Mouse (Mus musculus) urinary bladder, postnatal 25 days (tissue): ENCODE results near the gene Slc7a11.

Experiments
- DNase-seq: peaks from one replicate; pipeline ENCODE4 v3.0.0; 2022; ENCODE audit warnings: low spot score

The Slc7a11 gene

GRCm38 (mm10) chr3:49992891-49993290 is 450.5 kb downstream of the Slc7a11 start:
- DNase-seq, result no peak

- DNase-seq, result no peak
These were observed 456.2 kb downstream of the Slc7a11 start for GRCm38 (mm10) chr3:49987236-49987635.

- DNase-seq, result no peak
These were observed 458.6 kb downstream of the Slc7a11 start for GRCm38 (mm10) chr3:49984795-49985194.

- no peak for DNase-seq
These were observed 459.8 kb downstream of the Slc7a11 start for GRCm38 (mm10) chr3:49983429-49984268.

- no peak for DNase-seq
These were observed 469.4 kb downstream of the Slc7a11 start for GRCm38 (mm10) chr3:49973994-49974393.

- no peak for DNase-seq
These were observed 477.8 kb downstream of the Slc7a11 start for GRCm38 (mm10) chr3:49965569-49965968.

- no peak for DNase-seq
These were observed 482.8 kb downstream of the Slc7a11 start for GRCm38 (mm10) chr3:49960581-49960980.

- DNase-seq, result no peak
These were observed 496.6 kb downstream of the Slc7a11 start for GRCm38 (mm10) chr3:49946845-49947244.

GRCm38 (mm10) chr3:49944783-49945182 is 498.6 kb downstream of the Slc7a11 start:
- peak; percentile 21 for DNase-seq

- DNase-seq, result no peak
These were observed 505.8 kb downstream of the Slc7a11 start for GRCm38 (mm10) chr3:49937611-49938010.

GRCm38 (mm10) chr3:49929496-49929895 is 513.9 kb downstream of the Slc7a11 start:
- DNase-seq, result no peak

- DNase-seq, result no peak
These were observed 514.7 kb downstream of the Slc7a11 start for GRCm38 (mm10) chr3:49928509-49929263.

- no peak for DNase-seq
These were observed 529.5 kb downstream of the Slc7a11 start for GRCm38 (mm10) chr3:49913929-49914328.

GRCm38 (mm10) chr3:49910922-49911321 is 532.5 kb downstream of the Slc7a11 start:
- no peak for DNase-seq

GRCm38 (mm10) chr3:49908426-49909341 is 534.7 kb downstream of the Slc7a11 start:
- DNase-seq, result no peak

- no peak for DNase-seq
These were observed 549.5 kb downstream of the Slc7a11 start for GRCm38 (mm10) chr3:49893945-49894344.

- DNase-seq, result no peak
These were observed 556.1 kb downstream of the Slc7a11 start for GRCm38 (mm10) chr3:49887359-49887758.

GRCm38 (mm10) chr3:49886220-49886945 is 557.0 kb downstream of the Slc7a11 start:
- no peak for DNase-seq

- DNase-seq, result no peak
These were observed 562.9 kb downstream of the Slc7a11 start for GRCm38 (mm10) chr3:49880496-49880895.

- DNase-seq, result no peak
These were observed 572.6 kb downstream of the Slc7a11 start for GRCm38 (mm10) chr3:49870786-49871185.

GRCm38 (mm10) chr3:49867951-49868584 is 575.3 kb downstream of the Slc7a11 start:
- no peak for DNase-seq
